In genomic region chr5:117268749-117269148, GRCm38 (mm10) we compare ENCODE assay signal across 18 mouse cellular contexts. TPM values are rescaled to one million over a fixed set of nuclear protein-coding genes. Genes with fewer than 3 reads are reported as not detected.
A peak's percentile ranks its signal among the peaks of the same experiment; 100 is the strongest.
DNase-seq lines count a peak whose midpoint lies in the region; ATAC-seq lines count a peak whose summit lies in the region.
"Had no signal": no experiment of that assay in that cellular context is flagged by ENCODE, and none has a peak within 500 bp of the region (broad histone marks: within the 10 kb centered on the region; RNA-seq: fewer than 3 reads in every experiment).

No protein-coding gene starts in this region.

- H3K4me3 ChIP-seq in heart, embryonic 11.5 days (ENCODE audit: low read depth, low read length): no peak overlapping the region
- H3K4me3 ChIP-seq: embryonic facial prominence, embryonic 12.5 days; forebrain, embryonic 15.5 days; hindbrain, embryonic 15.5 days had no signal

- ATAC-seq in heart, embryonic 11.5 days (replicated peaks; ENCODE audit: insufficient number of reproducible peaks, low FRiP score, low TSS enrichment): no peak
- ATAC-seq: forebrain, embryonic 15.5 days; inflammation-experienced regulatory T-cells, adult 6 months; intestine, postnatal 0 days had no signal

- H3K27me3 ChIP-seq in heart, embryonic 11.5 days (ENCODE audit: control insufficient read depth, insufficient read depth, low read length): no peaks in the 10 kb centered on the region; the same call in 1 of the 2 replicates
- H3K27me3 ChIP-seq: embryonic facial prominence, embryonic 12.5 days; forebrain, embryonic 15.5 days; hindbrain, embryonic 15.5 days had no signal

- peak; percentile 53 for DNase-seq in cerebellum, adult 9-11 months
- DNase-seq in cerebellum, adult 9-10 months: no peak
- peak; percentile 54 for DNase-seq in left cerebral cortex, postnatal 4 days
- no peak for DNase-seq in left cerebral cortex, adult 9 months (ENCODE audit: low spot score in 2 of 2)
- peak; percentile 47 for DNase-seq in brain, adult 2 months (ENCODE audit: low read depth, low spot score)
- DNase-seq in cerebellum, postnatal 25 days: peak; percentile 51 to 71
- DNase-seq: adrenal gland, postnatal 10 days; gastrocnemius, postnatal 36 days; heart, adult 11 months; heart, postnatal 10 days; heart, postnatal 4 days; kidney, adult 8-10 months had no signal

- H3K9ac ChIP-seq in heart, embryonic 11.5 days (ENCODE audit: low read depth, low read length): no peak overlapping the region
- H3K9ac ChIP-seq: embryonic facial prominence, embryonic 12.5 days; forebrain, embryonic 15.5 days; hindbrain, embryonic 15.5 days had no signal

- WGBS in heart, embryonic 11.5 days (ENCODE audit: insufficient replicate concordance): 45% methylated on average over 5 of the region's 5 CpGs

- H3K27ac ChIP-seq in heart, embryonic 11.5 days (ENCODE audit: low read depth, low read length): no peak overlapping the region
- H3K27ac ChIP-seq: embryonic facial prominence, embryonic 12.5 days; forebrain, embryonic 15.5 days; hindbrain, embryonic 15.5 days had no signal

- H3K9me3 ChIP-seq in heart, embryonic 11.5 days (replicated peaks; ENCODE audit: control insufficient read depth, low read length): no peaks in the 10 kb centered on the region
- H3K9me3 ChIP-seq: embryonic facial prominence, embryonic 12.5 days; forebrain, embryonic 15.5 days; hindbrain, embryonic 15.5 days had no signal

- intact Hi-C loops in left cerebral cortex, postnatal 4 days (cut with DNase I): no loop called here

- no peak overlapping the region for H3K4me2 ChIP-seq in heart, embryonic 11.5 days
- H3K4me2 ChIP-seq: embryonic facial prominence, embryonic 12.5 days; forebrain, embryonic 15.5 days; hindbrain, embryonic 15.5 days had no signal

- H3K4me1 ChIP-seq in heart, embryonic 11.5 days (ENCODE audit: control insufficient read depth, insufficient read depth, low read length): no peaks in the 10 kb centered on the region; the same call in 1 of the 2 replicates
- H3K4me1 ChIP-seq: embryonic facial prominence, embryonic 12.5 days; forebrain, embryonic 15.5 days; hindbrain, embryonic 15.5 days had no signal

- H3K36me3 ChIP-seq in heart, embryonic 11.5 days (ENCODE audit: control insufficient read depth, insufficient read depth, low read length): peaks cover 2% of the 10 kb centered on the region

RNA-seq across cellular contexts. Expression of gene Pebp1, which starts 18.7 kb away (rescaled TPM):
- total RNA-seq in left cerebral cortex, postnatal 4 days (2021): 100 to 1,000 TPM; 725 to 728 TPM
- 571 and 603 TPM in 2 replicates for polyA plus RNA-seq in heart, embryonic 11.5 days (2014; fragmentation: Nextera tagmentation; extraction: Ambion mirVana)

RNA-seq across cellular contexts. Expression of gene Vsig10, which starts 50.1 kb away (rescaled TPM):
- 1 to 10 TPM; 1.9 to 3.1 TPM for total RNA-seq in left cerebral cortex, postnatal 4 days (2021)
- polyA plus RNA-seq in heart, embryonic 11.5 days (2014; fragmentation: Nextera tagmentation; extraction: Ambion mirVana): 4.4 and 4.7 TPM in 2 replicates

Comparison
In these comparisons a context has a peak if more than half of its experiments do, and no peak if none do; other contexts are left out.
1. DNase-seq: peak in cerebellum, adult 9-11 months (single experiment), left cerebral cortex, postnatal 4 days (single experiment), brain, adult 2 months (single experiment) and cerebellum, postnatal 25 days (2 of 2); none in cerebellum, adult 9-10 months (single experiment) and left cerebral cortex, adult 9 months (0 of 2).